Mouse (Mus musculus) olfactory bulb, adult 2 months (tissue): ENCODE data around the gene Stxbp5l. TPM values are rescaled to one million over a fixed set of nuclear protein-coding genes. Genes with fewer than 3 reads are reported as not detected.

ENCODE experiments used
- H3K27ac ChIP-seq: fragments of 200-500 bp; 2 replicates; pipeline ENCODE4 v1.5.1; 2012; ENCODE audit warnings: low read depth, low read length; ENCODE audit not compliant: insufficient read depth
- H3K4me1 ChIP-seq: fragments of 200-500 bp; 2 replicates; pipeline ENCODE4 v1.6.1; 2012; ENCODE audit warnings: low read length; ENCODE audit not compliant: control insufficient read depth, insufficient read depth
- H3K4me3 ChIP-seq: fragments of 200-500 bp; 2 replicates; pipeline ENCODE4 v1.5.1; 2012; ENCODE audit warnings: mild to moderate bottlenecking, low read depth, low read length, moderate library complexity; ENCODE audit not compliant: insufficient read depth
- CTCF ChIP-seq: fragments of 200-500 bp; IDR thresholded peaks from 2 replicates; pipeline ENCODE4 v1.5.1; 2012; ENCODE audit warnings: low read depth, mild to moderate bottlenecking, low read length, moderate library complexity; ENCODE audit not compliant: insufficient read depth
- POLR2A ChIP-seq: fragments of 200-500 bp; IDR thresholded peaks from 2 replicates; pipeline ENCODE4 v1.6.1; 2012; ENCODE audit warnings: mild to moderate bottlenecking, low read depth, low read length, moderate library complexity; ENCODE audit not compliant: insufficient read depth
- WGBS: fragments of 180-500 bp; shearing (Covaris S2); methylation state at CpG from one replicate; pipeline ENCODE4 v1.1.7; 2018; 5-methylcytosine and 5-hydroxymethylcytosine counted together
- polyA plus RNA-seq: library from polyadenylated mRNA; stranded (reverse); fragments of >200 nt; gene quantifications from 2 replicates; pipeline ENCODE4 v1.2.4, GENCODE M21; 2012; ENCODE audit warnings: low replicate concordance; ENCODE audit not compliant: missing spikeins, insufficient read depth, insufficient read length

Stxbp5l gene
- polyA plus RNA-seq, 1 experiment: not detected

DNA sequence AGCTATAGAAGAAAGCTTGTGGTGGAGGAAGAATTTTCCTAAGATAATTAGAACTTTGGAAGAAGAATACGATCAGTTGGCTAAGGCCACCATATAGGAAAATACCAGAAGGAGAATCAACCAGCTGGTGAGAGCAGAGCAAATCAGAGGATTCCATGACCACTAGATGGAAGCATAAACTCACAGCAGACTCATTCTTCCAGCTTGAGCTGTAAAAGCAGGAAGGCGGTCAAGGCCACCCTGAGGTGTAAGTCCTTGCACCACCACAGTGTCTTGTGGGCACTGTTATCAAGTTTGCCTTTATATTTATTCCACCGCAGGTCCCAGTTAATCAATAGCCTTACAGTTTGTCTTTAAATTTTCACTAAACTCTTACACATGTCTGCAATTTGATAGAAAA is 275.5 kb downstream of the Stxbp5l start:
- WGBS: 24% methylated on average over 3 of the region's 3 CpGs
- Histone ChIP-seq H3K27ac (no peak overlapping the region), H3K4me1 (no peaks in the 10 kb centered on the region), H3K4me3 (no peak overlapping the region)
- TF ChIP-seq CTCF (no peak), POLR2A (no peak)

DNA sequence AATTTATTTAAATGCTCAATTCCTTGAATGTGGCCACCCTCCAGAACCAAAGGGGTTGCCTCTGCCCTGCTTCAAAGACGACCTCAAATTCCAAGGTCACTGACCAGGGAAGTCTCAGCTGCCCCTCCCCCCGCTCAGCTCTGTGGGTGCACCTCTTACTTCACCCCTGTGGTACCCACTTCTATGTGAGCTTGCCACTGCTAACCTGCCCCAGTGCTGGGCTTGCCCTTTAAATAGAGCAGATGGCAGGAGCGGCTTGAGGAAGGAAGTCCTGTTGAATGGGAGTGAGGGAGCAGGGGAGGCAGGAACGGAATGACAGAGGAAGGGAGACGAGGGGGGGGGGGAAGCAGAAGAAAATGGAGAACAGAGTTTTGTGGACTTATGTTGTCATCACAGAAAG is 276.0 kb downstream of the Stxbp5l start:
- WGBS: 27% methylated on average over 5 of the region's 5 CpGs
- Histone ChIP-seq H3K4me1 (no peaks in the 10 kb centered on the region), H3K27ac (no peak overlapping the region), H3K4me3 (no peak overlapping the region)
- TF ChIP-seq POLR2A (no peak), CTCF (no peak)

DNA sequence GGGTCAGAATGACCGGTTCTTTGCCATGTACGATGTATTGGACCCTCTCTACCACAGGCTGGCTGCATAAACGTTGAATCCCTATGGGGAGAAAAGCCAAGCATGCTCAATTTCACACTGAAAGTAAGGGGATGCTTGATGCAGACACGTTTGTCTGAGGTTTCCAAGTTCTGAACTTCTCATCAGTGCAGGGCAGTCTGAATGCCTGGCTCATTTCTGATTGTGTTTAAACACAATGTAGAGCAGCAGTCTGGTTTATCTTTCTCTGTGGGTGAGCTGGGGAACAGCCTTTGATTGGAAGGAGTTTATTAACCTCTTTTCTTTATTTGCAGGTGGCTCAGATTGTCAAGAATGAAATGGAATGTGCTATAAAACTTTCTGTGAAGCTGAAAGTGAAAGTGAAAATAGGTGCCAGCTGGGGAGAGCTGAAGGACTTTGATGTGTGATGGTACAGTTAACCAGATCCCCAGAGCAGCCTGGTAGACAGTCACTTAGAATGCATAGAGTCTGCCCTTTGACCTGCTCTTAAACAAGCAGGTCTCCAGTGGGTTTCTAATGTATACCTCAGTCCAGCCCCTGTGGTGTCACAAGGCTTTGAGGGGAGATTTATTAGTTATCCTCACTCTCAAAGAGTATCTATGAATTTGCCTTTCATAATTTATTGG is 290.5 kb downstream of the Stxbp5l start:
- Histone ChIP-seq H3K4me1 (no peaks in the 10 kb centered on the region), H3K27ac (no peak overlapping the region), H3K4me3 (no peak overlapping the region)
- WGBS: 55% methylated on average over 4 of the region's 4 CpGs
- TF ChIP-seq CTCF (no peak), POLR2A (no peak)

DNA sequence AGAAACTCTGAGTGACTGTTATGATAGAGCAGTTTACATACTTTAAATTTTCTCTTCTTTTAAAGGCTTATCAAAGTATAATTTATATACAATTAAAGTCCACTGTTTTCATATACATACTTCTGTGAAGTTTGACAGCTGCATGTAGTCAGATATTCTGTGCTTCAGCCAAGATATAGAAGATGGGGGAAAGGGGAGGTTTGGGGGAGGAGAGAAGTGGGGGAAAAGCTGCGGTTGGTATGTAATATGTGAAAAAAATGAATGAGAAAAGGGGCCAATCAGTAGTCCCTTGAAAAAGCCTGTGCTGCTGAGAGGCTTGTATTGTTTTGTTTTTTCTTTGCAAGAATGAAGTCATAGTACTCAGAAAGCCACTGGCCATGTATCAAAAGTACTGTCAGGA is 295.1 kb downstream of the Stxbp5l start:
- 45% methylated on average over 1 of the region's 1 CpGs for WGBS
- Histone ChIP-seq H3K4me3 (no peak overlapping the region), H3K27ac (no peak overlapping the region), H3K4me1 (no peaks in the 10 kb centered on the region)
- TF ChIP-seq CTCF: no peak
- TF ChIP-seq POLR2A: no peak

- Histone ChIP-seq H3K27ac (no peak overlapping the region), H3K4me1 (no peaks in the 10 kb centered on the region), H3K4me3 (no peak overlapping the region)
- TF ChIP-seq POLR2A: no peak
- no peak for TF ChIP-seq CTCF
- 92% methylated on average over 5 of the region's 5 CpGs for WGBS
Measured at GRCm38 (mm10) chr16:37072354-37072753, 312.4 kb downstream of the Stxbp5l start.

Other genes starting within 250 kb of the Stxbp5l start
- gene Gtf2e1, start 154.8 kb upstream of the Stxbp5l start, polyA plus RNA-seq: not detected in 2 replicates
- not detected in 2 replicates for gene Rabl3, start 154.9 kb upstream of the Stxbp5l start, polyA plus RNA-seq
- gene Hgd, start 195.2 kb upstream of the Stxbp5l start, polyA plus RNA-seq: not detected in 2 replicates